Comparison of ENCODE assay signal across 7 mouse cellular contexts in genomic region chr6:114224399-114224798, GRCm38 (mm10). TPM values are rescaled to one million over a fixed set of nuclear protein-coding genes. Genes with fewer than 3 reads are reported as not detected.
DNase-seq lines count a peak whose midpoint lies in the region; TF ChIP-seq lines count a peak whose summit lies in the region.

No protein-coding gene starts in this region.

- no peaks in the 10 kb centered on the region for H3K4me1 ChIP-seq in ES-E14 (ENCODE audit: control insufficient read depth in 2 of 2, insufficient read depth in 2 of 2, low read length in 2 of 2, poor library complexity in 1 of 2)

- H3K36me3 ChIP-seq in ES-E14 (ENCODE audit: control insufficient read depth, insufficient read depth, low read length, poor library complexity, severe bottlenecking), result no peaks in the 10 kb centered on the region

- H3K9ac ChIP-seq in ES-E14 (ENCODE audit: insufficient read depth, low read depth, low read length, poor library complexity, severe bottlenecking), result no peak overlapping the region

- in situ Hi-C loops in ES-E14 (cut with MboI; ENCODE audit: low sequenced_read_pairs in 2 of 2, unreplicated experiment in 2 of 2), result no loop called here

- no peak overlapping the region for H3K27ac ChIP-seq in ES-E14 (ENCODE audit: insufficient read depth, low read depth, low read length, poor library complexity, severe bottlenecking)

- no peaks in the 10 kb centered on the region for H3K9me3 ChIP-seq in ES-E14 (ENCODE audit: control insufficient read depth, insufficient read depth, low read depth, low read length)

- no peak overlapping the region for H3K4me3 ChIP-seq in ES-E14 (ENCODE audit: insufficient read depth in 1 of 2, low read depth in 1 of 2, low read length in 2 of 2, poor library complexity in 1 of 2, severe bottlenecking in 1 of 2)

- DNase-seq in kidney, postnatal 10 days, result peak; percentile 15
- no peak for DNase-seq in kidney, adult 11 months
- DNase-seq in ES-E14 (ENCODE audit: low read depth, low spot score), result peak; percentile 27
- peak; percentile 20 to 26 for DNase-seq in cerebellum, postnatal 36 days
- peak; percentile 47 for DNase-seq in layer of hippocampus, postnatal 14 days (ENCODE audit: low spot score in 2 of 2)
- no peak for DNase-seq in Muller cell, postnatal 12 days (ENCODE audit: inconsistent ontology term)
- no peak for DNase-seq in adrenal gland, postnatal 4 days (ENCODE audit: low spot score in 2 of 2)

TF ChIP-seq in ES-E14, 5 proteins besides CTCF, POLR2A, EP300 and RAD21:
- TF ChIP-seq ZC3H11A (IDR thresholded peaks at IDR 0.05; ENCODE audit: borderline replicate concordance, low read depth, low read length), result no peak
- no peak for TF ChIP-seq CHD2 (IDR thresholded peaks at IDR 0.05; ENCODE audit: low read depth, low read length)
- no peak for TF ChIP-seq MAFK (IDR thresholded peaks at IDR 0.05; ENCODE audit: insufficient read depth, low read depth, low read length)
- no peak for TF ChIP-seq ZNF384 (IDR thresholded peaks at IDR 0.05; ENCODE audit: low read depth, low read length)
- TF ChIP-seq HCFC1 (IDR thresholded peaks at IDR 0.05; ENCODE audit: borderline replicate concordance, insufficient read depth, low read length), result no peak

RNA-seq across cellular contexts. Expression of gene Slc6a1, which starts 58.0 kb away (rescaled TPM):
- total RNA-seq in ES-E14 (2012; rRNA removed), result 10.3 and 10.6 TPM in 2 replicates
- total RNA-seq in layer of hippocampus, postnatal 14 days (2021), result 100 to 1,000 TPM; 330 to 335 TPM
- total RNA-seq in adrenal gland, postnatal 4 days (2021), result 1 to 10 TPM in 1 of 2 experiments, under 1 TPM in 1; 0.08 to 1.7 TPM

Comparison
In these comparisons a context has a peak if more than half of its experiments do, and no peak if none do; other contexts are left out.
1. DNase-seq: peak in kidney, postnatal 10 days (single experiment), ES-E14 (single experiment), cerebellum, postnatal 36 days (2 of 2) and layer of hippocampus, postnatal 14 days (2 of 2); none in kidney, adult 11 months (single experiment), Muller cell, postnatal 12 days (single experiment) and adrenal gland, postnatal 4 days (0 of 2).
2. RNA of gene Slc6a1, which starts 58.0 kb away (total RNA-seq): 330 to 335 TPM in layer of hippocampus, postnatal 14 days; 10.3 to 10.6 TPM in ES-E14 and 0.08 to 1.7 TPM in adrenal gland, postnatal 4 days; every median in the first group is over 10 times any median in the second.